Mouse (Mus musculus) midbrain, postnatal 0 days (tissue): ENCODE data around the gene Fam161b. TPM values are rescaled to one million over a fixed set of nuclear protein-coding genes. Genes with fewer than 3 reads are reported as not detected.

Experiments used
- ATAC-seq: fragments of 200-750 bp; cut with Nextera tagmentation; 2 replicates; pipeline ENCODE4 v1.8.0; 2017; ENCODE audit warnings: moderate number of reproducible peaks, mild to moderate bottlenecking, moderate TSS enrichment, moderate library complexity; ENCODE audit not compliant: low FRiP score
- DNase-seq: peaks from one replicate; pipeline ENCODE4 v3.0.0-alpha.2; 2015; ENCODE audit warnings: low spot score
- H3K27ac ChIP-seq: fragments of 300-500 bp; sonication (generic); 2 replicates; pipeline ENCODE4 v1.5.1; 2014; ENCODE audit warnings: low read depth, mild to moderate bottlenecking, low read length, mixed read lengths
- H3K27me3 ChIP-seq: fragments of 300-500 bp; sonication (generic); 2 replicates; pipeline ENCODE4 v1.6.1; 2014; ENCODE audit warnings: low read length, control low read depth, mixed read lengths; ENCODE audit not compliant: insufficient read depth
- H3K36me3 ChIP-seq: fragments of 300-500 bp; sonication (generic); 2 replicates; pipeline ENCODE4 v1.6.1; 2014; ENCODE audit warnings: low read length, control low read depth, mixed read lengths; ENCODE audit not compliant: insufficient read depth
- H3K4me1 ChIP-seq: fragments of 300-500 bp; sonication (generic); 2 replicates; pipeline ENCODE4 v1.6.1; 2014; ENCODE audit warnings: mild to moderate bottlenecking, control low read depth, antibody characterized with exemption, low read length, mixed read lengths; ENCODE audit not compliant: insufficient read depth
- H3K4me2 ChIP-seq: fragments of 300-500 bp; sonication (generic); 2 replicates; pipeline ENCODE4 v1.6.1; 2014; ENCODE audit warnings: low read depth, mild to moderate bottlenecking, low read length, mixed read lengths; ENCODE audit not compliant: poor library complexity, severe bottlenecking
- H3K4me3 ChIP-seq: fragments of 300-500 bp; sonication (generic); 2 replicates; pipeline ENCODE4 v1.5.1; 2014; ENCODE audit warnings: low read depth, mild to moderate bottlenecking, low read length, moderate library complexity
- H3K9ac ChIP-seq: fragments of 300-500 bp; sonication (generic); replicated peaks from 2 replicates; pipeline ENCODE4 v1.6.1; 2014; ENCODE audit warnings: mild to moderate bottlenecking, low read length, moderate library complexity, mixed read lengths; ENCODE audit not compliant: poor library complexity, severe bottlenecking
- H3K9me3 ChIP-seq: fragments of 300-500 bp; sonication (generic); 2 replicates; pipeline ENCODE4 v1.6.1; 2016; ENCODE audit warnings: low read length, control low read depth
- CTCF ChIP-seq: IDR thresholded peaks from 2 replicates; pipeline ENCODE4 v1.5.1; 2016; ENCODE audit warnings: antibody characterized with exemption, mild to moderate bottlenecking
- WGBS: fragments of 180-500 bp; shearing (Covaris S2); extraction: QIAGEN DNeasy Blood & Tissue Kit; methylation state at CpG from one replicate; pipeline ENCODE4 v1.1.7; 2014; 5-methylcytosine and 5-hydroxymethylcytosine counted together
- polyA plus RNA-seq: library from polyadenylated mRNA; unstranded; fragments of >200 nt; fragmentation: Nextera tagmentation; extraction: Ambion mirVana; gene quantifications from 2 replicates; pipeline ENCODE4 v1.2.1, GENCODE M21; 2015
- total RNA-seq: library from RNA; depleted of rRNA; stranded (reverse); fragments of >200 nt; gene quantifications from 2 replicates; pipeline ENCODE4 v1.2.3, GENCODE M21; 2014; rRNA removed

Gene Fam161b
- total and polyA plus RNA-seq, 2 experiments from 2014 or later, result 10.4 to 11.4 TPM

DNA sequence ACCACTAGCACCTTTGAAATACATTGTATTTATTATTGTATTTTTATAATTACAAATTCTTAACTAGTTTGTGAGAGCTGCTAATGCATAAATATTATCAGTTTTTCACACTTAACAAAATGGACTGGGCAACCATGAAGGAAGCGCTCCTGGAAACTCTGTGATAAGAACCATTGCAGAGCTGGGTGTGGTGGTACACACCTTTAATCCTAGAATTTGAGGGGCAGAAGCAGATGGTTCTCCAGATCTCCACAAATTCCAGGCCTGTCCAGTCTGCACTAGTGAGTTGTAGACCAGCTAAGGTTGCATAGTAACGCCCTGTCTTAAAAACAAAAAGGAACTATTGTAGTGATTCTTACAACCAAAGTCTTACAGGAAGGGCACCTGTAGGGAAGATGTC lies 62.4 kb downstream of the Fam161b start:
- H3K4me2 ChIP-seq, result no peak overlapping the region
- no peak overlapping the region for H3K9ac ChIP-seq
- no peak overlapping the region for H3K27ac ChIP-seq
- no peaks in the 10 kb centered on the region for H3K9me3 ChIP-seq
- DNase-seq (no peak), ATAC-seq (no peak)
- no peak for TF ChIP-seq CTCF
- H3K4me1 ChIP-seq, result no peaks in the 10 kb centered on the region
- 98% methylated on average over 2 of the region's 2 CpGs for WGBS
- no peak overlapping the region for H3K4me3 ChIP-seq
- H3K27me3 ChIP-seq, result no peaks in the 10 kb centered on the region
- H3K36me3 ChIP-seq, result peaks cover 33% of the 10 kb centered on the region

DNA sequence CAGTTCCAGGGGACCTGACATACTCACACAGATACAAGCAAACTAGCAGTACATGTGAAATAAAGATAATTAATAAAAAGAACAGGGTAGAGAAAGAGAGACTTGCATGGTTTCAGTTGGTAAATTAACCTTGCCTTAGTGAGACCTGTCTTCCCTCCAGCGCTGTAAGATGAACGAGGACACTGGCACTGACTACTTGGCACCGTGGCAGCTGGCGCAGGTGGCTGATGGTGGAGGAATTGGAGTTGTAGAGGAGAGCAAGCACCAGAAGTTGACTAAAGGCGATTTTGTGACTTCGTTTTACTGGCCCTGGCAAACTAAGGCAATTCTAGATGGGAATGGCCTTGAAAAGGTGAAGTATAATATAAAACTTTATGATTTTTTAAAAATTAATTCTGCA lies 63.8 kb downstream of the Fam161b start:
- peaks cover 25% of the 10 kb centered on the region for H3K36me3 ChIP-seq
- no peak overlapping the region for H3K9ac ChIP-seq
- H3K4me1 ChIP-seq, result no peaks in the 10 kb centered on the region
- TF ChIP-seq CTCF, result no peak
- ATAC-seq (no peak), DNase-seq (no peak)
- no peaks in the 10 kb centered on the region for H3K27me3 ChIP-seq
- WGBS, result 94% methylated on average over 6 of the region's 6 CpGs
- no peak overlapping the region for H3K4me3 ChIP-seq
- H3K9me3 ChIP-seq, result no peaks in the 10 kb centered on the region
- H3K27ac ChIP-seq, result no peak overlapping the region
- H3K4me2 ChIP-seq, result no peak overlapping the region

Other genes with a start within 250 kb of the Fam161b start
- gene Dnal1, start 247.5 kb downstream of the Fam161b start, total RNA-seq, result 15.6 and 17.1 TPM in 2 replicates
- gene Dnal1, start 247.5 kb downstream of the Fam161b start, polyA plus RNA-seq, result 7.1 and 10.7 TPM in 2 replicates
- gene Pnma1, start 213.3 kb downstream of the Fam161b start, total RNA-seq, result 6.0 and 8.1 TPM in 2 replicates
- 8.2 and 8.9 TPM in 2 replicates for gene Pnma1, start 213.3 kb downstream of the Fam161b start, polyA plus RNA-seq
- gene Elmsan1, start 143.0 kb downstream of the Fam161b start, total RNA-seq, result 8.5 and 15.6 TPM in 2 replicates
- 2.0 and 3.0 TPM in 2 replicates for gene Elmsan1, start 143.0 kb downstream of the Fam161b start, polyA plus RNA-seq
- gene Ptgr2, start 76.6 kb downstream of the Fam161b start, total RNA-seq, result 13.6 and 16.5 TPM in 2 replicates
- 18.8 and 19.6 TPM in 2 replicates for gene Ptgr2, start 76.6 kb downstream of the Fam161b start, polyA plus RNA-seq
- gene Zfp410, start 45.0 kb downstream of the Fam161b start, total RNA-seq, result 55.9 and 60.4 TPM in 2 replicates
- gene Zfp410, start 45.0 kb downstream of the Fam161b start, polyA plus RNA-seq, result 44.7 and 48.5 TPM in 2 replicates
- 56.6 and 60.9 TPM in 2 replicates for gene Coq6, start 176 bp downstream of the Fam161b start, total RNA-seq
- gene Coq6, start 176 bp downstream of the Fam161b start, polyA plus RNA-seq, result 40.6 and 41.6 TPM in 2 replicates
- 15.6 and 15.9 TPM in 2 replicates for gene Entpd5, start 47.2 kb upstream of the Fam161b start, total RNA-seq
- gene Entpd5, start 47.2 kb upstream of the Fam161b start, polyA plus RNA-seq, result 12.4 and 14.1 TPM in 2 replicates
- gene Bbof1, start 47.2 kb upstream of the Fam161b start, total RNA-seq, result 1.3 and 2.1 TPM in 2 replicates
- 2.4 and 3.2 TPM in 2 replicates for gene Bbof1, start 47.2 kb upstream of the Fam161b start, polyA plus RNA-seq
- gene Rnf113a2, start 55.4 kb upstream of the Fam161b start, total RNA-seq, result 8.8 and 11.7 TPM in 2 replicates
- 18.4 and 19.1 TPM in 2 replicates for gene Rnf113a2, start 55.4 kb upstream of the Fam161b start, polyA plus RNA-seq
- 41.3 and 45.4 TPM in 2 replicates for gene Aldh6a1, start 89.2 kb upstream of the Fam161b start, total RNA-seq
- gene Aldh6a1, start 89.2 kb upstream of the Fam161b start, polyA plus RNA-seq, result 37.4 and 40.1 TPM in 2 replicates
- 33.4 and 67.8 TPM in 2 replicates for gene Lin52, start 89.6 kb upstream of the Fam161b start, total RNA-seq
- gene Lin52, start 89.6 kb upstream of the Fam161b start, polyA plus RNA-seq, result 22.8 and 26.7 TPM in 2 replicates
- gene Vsx2, start 207.9 kb upstream of the Fam161b start, total RNA-seq, result 1.8 and 3.0 TPM in 2 replicates
- 0.83 and 1.2 TPM in 2 replicates for gene Vsx2, start 207.9 kb upstream of the Fam161b start, polyA plus RNA-seq